ENCODE assay signal across 28 mouse cellular contexts in the genomic region with DNA sequence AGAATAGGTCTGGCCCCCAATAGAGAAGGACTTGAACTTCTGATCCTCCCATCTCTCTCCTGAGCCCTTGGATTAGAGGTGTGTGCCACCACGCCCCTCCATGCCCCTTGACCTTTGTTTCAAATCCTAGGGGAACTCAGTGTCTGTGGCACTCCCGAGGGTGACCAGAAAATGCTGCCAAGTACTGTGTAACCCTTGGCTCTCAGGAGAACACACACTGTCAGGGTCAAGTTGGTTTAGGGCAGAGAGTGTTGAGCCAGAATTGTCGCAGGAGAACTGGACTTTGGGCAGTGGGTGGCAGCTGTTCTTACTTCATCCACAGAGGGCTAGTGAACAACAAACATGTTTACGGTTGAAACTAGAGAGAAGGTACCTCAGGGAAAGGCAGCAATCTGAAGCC. TPM values are rescaled to one million over a fixed set of nuclear protein-coding genes. Genes with fewer than 3 reads are reported as not detected.
A peak's percentile ranks its signal among the peaks of the same experiment; 100 is the strongest.
DNase-seq lines count a peak whose midpoint lies in the region; ATAC-seq and TF ChIP-seq lines count a peak whose summit lies in the region.
"Had no signal": no experiment of that assay in that cellular context is flagged by ENCODE, and none has a peak within 500 bp of the region (broad histone marks: within the 10 kb centered on the region; RNA-seq: fewer than 3 reads in every experiment).

No protein-coding gene starts in this region.

- no peak overlapping the region for H3K27ac ChIP-seq in embryonic facial prominence, embryonic 11.5 days (replicated peaks; ENCODE audit: low read depth, low read length)
- H3K27ac ChIP-seq in embryonic facial prominence, embryonic 10.5 days (replicated peaks), result no peak overlapping the region
- peak overlapping the region; percentile 97 for H3K27ac ChIP-seq in liver, postnatal 0 days (ENCODE audit: low read depth)
- H3K27ac ChIP-seq: embryonic facial prominence, embryonic 15.5 days; gastrocnemius, adult 2 months; heart, embryonic 15.5 days; hindbrain, embryonic 14.5 days; limb, embryonic 10.5 days; liver, embryonic 13.5 days; lung, embryonic 15.5 days; midbrain, embryonic 15.5 days; stomach, embryonic 15.5 days had no signal

- peak; percentile 93 for TF ChIP-seq EP300 in liver, postnatal 0 days (IDR thresholded peaks at IDR 0.05; ENCODE audit: low read depth)

- no peak for DNase-seq in embryonic facial prominence, embryonic 11.5 days (ENCODE audit: low spot score)
- DNase-seq in embryonic facial prominence, embryonic 10.5 days (ENCODE audit: low spot score), result no peak
- peak; percentile 71 for DNase-seq in liver, postnatal 0 days
- DNase-seq in liver, result no peak
- peak; percentile 73 to 79 for DNase-seq in kidney, adult 8-10 months
- DNase-seq: cerebellum, adult 8-10 months; cerebellum, postnatal 36 days; embryo, embryonic 11 days; gastrocnemius, adult 2 months; heart, postnatal 36 days; liver, embryonic 13.5 days; lung, postnatal 36 days; right cerebral cortex, adult 18-20 months; right cerebral cortex, postnatal 4 days; thymus, postnatal 25 days had no signal

- WGBS in embryonic facial prominence, embryonic 11.5 days, result 78% methylated on average over 4 of the region's 4 CpGs
- WGBS in embryonic facial prominence, embryonic 10.5 days, result 70% methylated on average over 4 of the region's 4 CpGs
- WGBS in liver, postnatal 0 days (ENCODE audit: insufficient replicate concordance), result 40% methylated on average over 4 of the region's 4 CpGs

- TF ChIP-seq CTCF in liver, postnatal 0 days (IDR thresholded peaks at IDR 0.05; ENCODE audit: low read depth), result no peak

- no peak overlapping the region for H3K4me3 ChIP-seq in embryonic facial prominence, embryonic 11.5 days (ENCODE audit: low read depth, low read length)
- no peak overlapping the region for H3K4me3 ChIP-seq in embryonic facial prominence, embryonic 10.5 days
- H3K4me3 ChIP-seq in liver, postnatal 0 days (ENCODE audit: low read depth, low read length), result no peak overlapping the region
- H3K4me3 ChIP-seq: embryonic facial prominence, embryonic 15.5 days; gastrocnemius, adult 2 months; heart, embryonic 15.5 days; limb, embryonic 10.5 days; liver, embryonic 13.5 days; lung, embryonic 15.5 days; midbrain, embryonic 15.5 days; stomach, embryonic 15.5 days had no signal

- no peaks in the 10 kb centered on the region for H3K4me1 ChIP-seq in embryonic facial prominence, embryonic 11.5 days (ENCODE audit: control insufficient read depth, insufficient read depth, low read length)
- peaks cover 7% of the 10 kb centered on the region for H3K4me1 ChIP-seq in embryonic facial prominence, embryonic 10.5 days
- H3K4me1 ChIP-seq in liver, postnatal 0 days (ENCODE audit: insufficient read depth), result no peaks in the 10 kb centered on the region
- H3K4me1 ChIP-seq: liver, embryonic 13.5 days; lung, embryonic 15.5 days; stomach, embryonic 15.5 days had no signal

- H3K27me3 ChIP-seq in embryonic facial prominence, embryonic 11.5 days (ENCODE audit: control insufficient read depth, insufficient read depth, low read length), result no peaks in the 10 kb centered on the region
- H3K27me3 ChIP-seq in embryonic facial prominence, embryonic 10.5 days (replicated peaks; ENCODE audit: low read depth, poor library complexity, severe bottlenecking), result peaks cover 12% of the 10 kb centered on the region
- H3K27me3 ChIP-seq in liver, postnatal 0 days (ENCODE audit: insufficient read depth, low read length), result peaks cover 10% of the 10 kb centered on the region; the same call in 1 of the 2 replicates
- H3K27me3 ChIP-seq: midbrain, embryonic 15.5 days had no signal

- 0 out of 2 replicates have a peak, but pooled peaks have one; percentile 14 for ATAC-seq in embryonic facial prominence, embryonic 11.5 days (replicated peaks; ENCODE audit: insufficient number of reproducible peaks, low FRiP score, low TSS enrichment, low read depth)
- peak; percentile 91 for ATAC-seq in liver, postnatal 0 days
- no peak for ATAC-seq in granulocyte monocyte progenitor cell, adult 5-6 weeks (replicated peaks; ENCODE audit: poor library complexity, severe bottlenecking)
- ATAC-seq in monocyte, adult 5-6 weeks (replicated peaks; ENCODE audit: insufficient number of reproducible peaks, low FRiP score, low TSS enrichment, poor library complexity, severe bottlenecking), result no peak
- ATAC-seq: forebrain, embryonic 14.5 days; inflammation-experienced regulatory T-cells, adult 6 months; midbrain, embryonic 15.5 days had no signal

- no peak overlapping the region for H3K9ac ChIP-seq in embryonic facial prominence, embryonic 11.5 days (replicated peaks; ENCODE audit: low read length)
- no peak overlapping the region for H3K9ac ChIP-seq in liver, postnatal 0 days (replicated peaks)
- H3K9ac ChIP-seq: embryonic facial prominence, embryonic 15.5 days; heart, embryonic 15.5 days; hindbrain, embryonic 14.5 days; liver, embryonic 13.5 days; lung, embryonic 15.5 days; midbrain, embryonic 15.5 days; stomach, embryonic 15.5 days had no signal

- no peak overlapping the region for H3K4me2 ChIP-seq in embryonic facial prominence, embryonic 11.5 days (ENCODE audit: low read depth, low read length)
- H3K4me2 ChIP-seq in liver, postnatal 0 days (ENCODE audit: low read depth, low read length), result no peak overlapping the region
- H3K4me2 ChIP-seq: embryonic facial prominence, embryonic 15.5 days; heart, embryonic 15.5 days; hindbrain, embryonic 14.5 days; liver, embryonic 13.5 days; lung, embryonic 15.5 days; midbrain, embryonic 15.5 days; stomach, embryonic 15.5 days had no signal

- H3K9me3 ChIP-seq in embryonic facial prominence, embryonic 11.5 days (replicated peaks; ENCODE audit: control insufficient read depth, low read length), result no peaks in the 10 kb centered on the region
- peaks cover 12% of the 10 kb centered on the region for H3K9me3 ChIP-seq in embryonic facial prominence, embryonic 10.5 days
- H3K9me3 ChIP-seq in liver, postnatal 0 days (ENCODE audit: low read length), result peaks cover 8% of the 10 kb centered on the region; the same call in 1 of the 2 replicates
- H3K9me3 ChIP-seq: embryonic facial prominence, embryonic 15.5 days; limb, embryonic 10.5 days; lung, embryonic 15.5 days; stomach, embryonic 15.5 days had no signal

- no peaks in the 10 kb centered on the region for H3K36me3 ChIP-seq in embryonic facial prominence, embryonic 11.5 days (replicated peaks; ENCODE audit: control insufficient read depth, insufficient read depth, low read depth, low read length)
- H3K36me3 ChIP-seq in embryonic facial prominence, embryonic 10.5 days (replicated peaks), result no peaks in the 10 kb centered on the region
- H3K36me3 ChIP-seq in liver, postnatal 0 days (replicated peaks; ENCODE audit: insufficient read depth, low read length), result no peaks in the 10 kb centered on the region; the same call in 1 of the 2 replicates
- H3K36me3 ChIP-seq: embryonic facial prominence, embryonic 15.5 days; heart, embryonic 15.5 days; limb, embryonic 10.5 days; liver, embryonic 13.5 days; lung, embryonic 15.5 days; midbrain, embryonic 15.5 days; stomach, embryonic 15.5 days had no signal

RNA-seq across cellular contexts. Expression of a gene that starts 4.9 kb away (rescaled TPM):
- polyA plus RNA-seq in embryonic facial prominence, embryonic 11.5 days (2014; fragmentation: Nextera tagmentation; extraction: Ambion mirVana), result 18.7 and 19.4 TPM in 2 replicates
- polyA plus RNA-seq in embryonic facial prominence, embryonic 10.5 days (2016; fragmentation: Nextera tagmentation; extraction: Ambion mirVana), result 25.1 and 27.5 TPM in 2 replicates
- 10.4 and 11.3 TPM in 2 replicates for polyA plus RNA-seq in liver, postnatal 0 days (2015; fragmentation: Nextera tagmentation; extraction: Ambion mirVana)
- 22.5 and 42.2 TPM in 2 replicates for total RNA-seq in granulocyte monocyte progenitor cell, adult 5-6 weeks (2014; fragmentation: Nextera tagmentation)
- total RNA-seq in granulocyte monocyte progenitor cell, adult 5-6 weeks (2017), result 25.2 and 105 TPM in 2 replicates
- total RNA-seq in monocyte, adult 5-6 weeks (2017), result 143 to 291 TPM (median 159 TPM) in 3 replicates

RNA-seq across cellular contexts. Expression of a gene that starts 5.6 kb away (rescaled TPM):
- 1.3 and 1.4 TPM in 2 replicates for polyA plus RNA-seq in embryonic facial prominence, embryonic 11.5 days (2014; fragmentation: Nextera tagmentation; extraction: Ambion mirVana)
- 1.3 and 1.8 TPM in 2 replicates for polyA plus RNA-seq in embryonic facial prominence, embryonic 10.5 days (2016; fragmentation: Nextera tagmentation; extraction: Ambion mirVana)
- 2.6 and 2.9 TPM in 2 replicates for polyA plus RNA-seq in liver, postnatal 0 days (2015; fragmentation: Nextera tagmentation; extraction: Ambion mirVana)
- 5.6 and 7.6 TPM in 2 replicates for total RNA-seq in granulocyte monocyte progenitor cell, adult 5-6 weeks (2014; fragmentation: Nextera tagmentation)
- total RNA-seq in granulocyte monocyte progenitor cell, adult 5-6 weeks (2017), result 7.2 and 7.5 TPM in 2 replicates
- total RNA-seq in monocyte, adult 5-6 weeks (2017), result 2.6 to 6.2 TPM (median 2.7 TPM) in 3 replicates
- total RNA-seq: gastrocnemius, adult 2 months; gastrocnemius, postnatal 4 days; heart, postnatal 36 days; megakaryocyte-erythroid progenitor cell, adult 5-6 weeks had no signal
- polyA plus RNA-seq: heart, embryonic 15.5 days; inflammation-experienced regulatory T-cells, adult 6 months had no signal

Comparison
In these comparisons a context has a peak if more than half of its experiments do, and no peak if none do; other contexts are left out.
1. DNase-seq: peak in liver, postnatal 0 days (single experiment) and kidney, adult 8-10 months (2 of 2); none in embryonic facial prominence, embryonic 11.5 days (single experiment), embryonic facial prominence, embryonic 10.5 days (single experiment) and liver (single experiment).
2. ATAC-seq: peak in embryonic facial prominence, embryonic 11.5 days (single experiment) and liver, postnatal 0 days (single experiment); none in granulocyte monocyte progenitor cell, adult 5-6 weeks (single experiment) and monocyte, adult 5-6 weeks (single experiment).